Mouse (Mus musculus) neural tube, embryonic 12.5 days (tissue): ENCODE measurements around the gene Sox6. TPM values are rescaled to one million over a fixed set of nuclear protein-coding genes. Genes with fewer than 3 reads are reported as not detected.

Experiments used
- ATAC-seq: fragments of 200-750 bp; cut with Nextera tagmentation; 2 replicates; pipeline ENCODE4 v1.8.0; 2017; ENCODE audit warnings: low read depth, mild to moderate bottlenecking, moderate TSS enrichment, moderate library complexity; ENCODE audit not compliant: low FRiP score
- H3K27ac ChIP-seq: fragments of 300-500 bp; sonication (generic); 2 replicates; pipeline ENCODE4 v1.5.1; 2016
- H3K27me3 ChIP-seq: fragments of 300-500 bp; sonication (generic); replicated peaks from 2 replicates; pipeline ENCODE4 v1.6.1; 2016; ENCODE audit warnings: mild to moderate bottlenecking
- H3K36me3 ChIP-seq: fragments of 300-500 bp; sonication (generic); 2 replicates; pipeline ENCODE4 v1.6.1; 2016; ENCODE audit warnings: mild to moderate bottlenecking
- H3K4me1 ChIP-seq: fragments of 300-500 bp; sonication (generic); 2 replicates; pipeline ENCODE4 v1.6.1; 2016
- H3K4me2 ChIP-seq: fragments of 300-500 bp; sonication (generic); replicated peaks from 2 replicates; pipeline ENCODE4 v1.6.1; 2016; ENCODE audit warnings: mild to moderate bottlenecking
- H3K4me3 ChIP-seq: fragments of 300-500 bp; sonication (generic); 2 replicates; pipeline ENCODE4 v1.5.1; 2016
- H3K9ac ChIP-seq: fragments of 300-500 bp; sonication (generic); 2 replicates; pipeline ENCODE4 v1.6.1; 2016; ENCODE audit warnings: mild to moderate bottlenecking
- H3K9me3 ChIP-seq: fragments of 300-500 bp; sonication (generic); 2 replicates; pipeline ENCODE4 v1.6.1; 2016; ENCODE audit warnings: mild to moderate bottlenecking
- WGBS: fragments of 180-500 bp; shearing (Covaris S2); methylation state at CpG from one replicate; pipeline ENCODE4 v1.1.7; 2016; 5-methylcytosine and 5-hydroxymethylcytosine counted together
- polyA plus RNA-seq: library from polyadenylated mRNA; unstranded; fragments of >200 nt; fragmentation: Nextera tagmentation; extraction: Ambion mirVana; gene quantifications from 2 replicates; pipeline ENCODE4 v1.2.1, GENCODE M21; 2016

Gene Sox6
- polyA plus RNA-seq, 1 experiment from 2014 or later: 74.2 TPM

DNA sequence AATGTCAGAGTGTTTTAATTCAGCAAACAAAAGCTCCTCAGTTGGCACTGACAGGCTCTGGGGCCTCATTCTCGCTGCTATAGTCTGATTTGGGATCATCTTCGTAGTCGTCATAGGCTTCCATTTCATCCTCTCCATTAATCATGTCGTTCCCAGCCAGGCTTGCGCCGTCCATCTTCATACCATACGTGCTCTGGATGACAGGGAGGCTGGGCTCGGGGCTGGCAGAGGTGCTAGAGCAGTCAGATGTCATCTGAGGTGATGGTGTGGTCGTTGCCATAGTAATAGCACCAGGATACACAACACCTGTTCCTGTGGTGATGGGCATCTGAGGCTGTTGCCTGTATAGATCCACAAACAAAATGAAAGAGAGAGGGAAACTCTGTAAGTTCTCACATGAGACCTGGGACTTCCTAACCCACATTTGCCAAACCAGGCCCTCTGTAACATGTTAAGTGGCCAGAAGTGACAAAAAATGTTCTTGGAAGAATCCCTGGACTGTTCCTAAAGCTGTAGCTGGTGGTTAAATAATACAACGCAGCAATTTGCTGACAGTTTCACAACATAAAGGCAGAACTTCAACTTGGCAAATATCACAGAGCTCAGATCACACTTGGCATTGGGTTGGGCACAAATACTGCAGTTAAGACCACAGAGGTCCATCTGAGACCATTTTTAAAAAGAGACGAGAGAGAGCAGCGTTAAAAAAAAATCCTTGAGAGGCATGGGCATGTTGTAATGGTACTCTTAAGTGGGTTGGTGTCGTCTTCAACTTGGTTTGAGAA, 561.5 kb downstream of the Sox6 start:
- WGBS: 60% methylated on average over 13 of the region's 13 CpGs
- no peak overlapping the region for H3K27ac ChIP-seq

DNA sequence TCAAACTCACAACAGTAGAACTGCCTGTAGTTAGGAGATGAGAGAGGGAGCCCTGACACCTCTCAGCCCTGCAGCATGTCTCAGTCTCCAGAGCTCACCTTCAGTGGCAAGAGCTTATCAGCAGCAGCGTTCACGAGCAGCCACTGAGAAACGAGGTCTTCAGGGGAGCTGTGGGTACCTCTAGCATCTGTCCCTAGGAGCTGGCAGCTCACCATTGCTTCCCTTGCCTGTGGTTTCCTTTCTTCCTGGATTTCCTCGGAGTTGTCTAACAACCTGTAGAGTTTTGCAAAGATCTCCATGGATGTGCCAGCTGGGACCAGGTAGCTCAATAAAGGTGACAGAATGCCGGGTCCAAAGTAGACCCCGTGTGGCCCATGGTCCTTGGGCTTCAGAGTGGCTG, 563.4 kb downstream of the Sox6 start:
- 90% methylated on average over 6 of the region's 6 CpGs for WGBS
- no peak overlapping the region for H3K4me2 ChIP-seq
- H3K9me3 ChIP-seq: no peaks in the 10 kb centered on the region
- no peak overlapping the region for H3K4me3 ChIP-seq
- H3K4me1 ChIP-seq: peaks cover 6% of the 10 kb centered on the region; the same call in 1 of the 2 replicates
- no peaks in the 10 kb centered on the region for H3K27me3 ChIP-seq
- H3K27ac ChIP-seq: no peak overlapping the region
- H3K36me3 ChIP-seq: no peaks in the 10 kb centered on the region
- no peak for ATAC-seq
- H3K9ac ChIP-seq: no peak overlapping the region

More for the DNA sequence above, 561.5 kb downstream of the Sox6 start:
- Histone ChIP-seq H3K9me3 (no peaks in the 10 kb centered on the region), H3K36me3 (no peaks in the 10 kb centered on the region), H3K4me3 (no peak overlapping the region), H3K4me2 (no peak overlapping the region), H3K4me1 (peaks cover under 1% of the 10 kb centered on the region; the same call in 1 of the 2 replicates), H3K9ac (no peak overlapping the region), H3K27me3 (no peaks in the 10 kb centered on the region)
- ATAC-seq: no peak

DNA sequence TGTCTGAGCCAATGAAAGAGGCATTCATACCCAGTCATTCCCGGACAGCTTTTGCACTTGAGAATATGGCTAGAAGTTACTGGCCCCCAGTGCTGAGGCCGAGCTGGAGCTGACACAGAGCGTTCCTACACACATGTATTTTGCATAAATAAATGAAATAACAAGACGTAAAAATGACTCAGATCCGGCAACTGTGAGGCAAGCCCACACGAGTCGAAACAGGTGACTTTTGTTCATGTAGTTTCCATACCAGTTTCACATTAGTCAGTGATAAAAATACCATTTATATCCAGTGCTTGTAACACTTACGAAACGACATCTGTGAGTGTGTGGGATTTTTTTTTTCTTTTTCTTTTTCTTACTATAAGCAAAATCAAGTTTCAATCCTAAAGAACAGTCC, 564.5 kb downstream of the Sox6 start:
- no peak overlapping the region for H3K9ac ChIP-seq
- peaks cover 6% of the 10 kb centered on the region; the same call in 1 of the 2 replicates for H3K4me1 ChIP-seq
- H3K4me2 ChIP-seq: no peak overlapping the region
- no peaks in the 10 kb centered on the region for H3K36me3 ChIP-seq
- no peaks in the 10 kb centered on the region for H3K27me3 ChIP-seq
- no peak overlapping the region for H3K27ac ChIP-seq
- 86% methylated on average over 9 of the region's 9 CpGs for WGBS
- no peak overlapping the region for H3K4me3 ChIP-seq
- no peaks in the 10 kb centered on the region for H3K9me3 ChIP-seq
- ATAC-seq: no peak

DNA sequence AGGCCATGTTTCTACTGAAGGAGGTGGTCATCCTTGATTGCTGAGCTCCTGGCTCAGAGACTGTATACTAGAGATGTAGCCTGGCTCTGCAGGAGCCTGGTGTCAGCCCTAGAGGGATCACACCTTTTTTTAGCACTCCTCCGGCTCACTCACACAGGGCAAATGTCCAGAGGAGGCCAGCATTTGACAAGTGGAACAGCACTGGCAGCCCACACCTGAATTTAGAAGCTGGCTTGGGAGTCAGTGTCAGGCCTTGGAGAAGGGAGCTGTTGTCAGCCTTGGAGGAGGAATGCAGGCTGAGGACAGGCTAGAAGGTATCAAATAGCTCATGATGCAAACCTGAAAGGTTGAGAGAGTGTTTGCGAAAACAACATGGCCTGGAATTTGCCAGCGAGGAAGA, 565.7 kb downstream of the Sox6 start:
- ATAC-seq: no peak
- Histone ChIP-seq H3K36me3 (no peaks in the 10 kb centered on the region), H3K4me1 (peaks cover 6% of the 10 kb centered on the region; the same call in 1 of the 2 replicates), H3K4me3 (no peak overlapping the region), H3K9ac (no peak overlapping the region), H3K4me2 (no peak overlapping the region), H3K9me3 (no peaks in the 10 kb centered on the region), H3K27ac (no peak overlapping the region), H3K27me3 (no peaks in the 10 kb centered on the region)
- 88% methylated on average over 3 of the region's 3 CpGs for WGBS

DNA sequence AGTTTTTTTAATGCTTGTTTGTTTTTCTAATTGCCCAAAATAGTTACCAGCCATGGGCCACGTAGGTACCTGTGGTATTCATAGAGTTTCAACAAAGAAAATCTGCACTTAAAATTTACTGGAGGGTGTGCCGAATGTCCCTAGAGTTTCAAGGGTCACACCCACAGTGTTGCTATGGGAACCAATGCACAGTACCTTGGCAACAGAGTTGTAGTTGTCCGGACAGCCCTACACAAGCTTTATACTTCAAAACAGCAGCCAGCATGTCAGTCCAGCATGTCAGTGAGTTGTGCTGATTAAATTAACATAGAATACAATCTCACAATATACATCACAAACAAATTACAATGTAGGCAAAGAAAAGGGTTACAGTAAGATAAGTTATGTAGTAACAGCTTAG, 567.1 kb downstream of the Sox6 start:
- Histone ChIP-seq H3K27me3 (no peaks in the 10 kb centered on the region), H3K36me3 (no peaks in the 10 kb centered on the region), H3K27ac (no peak overlapping the region), H3K9ac (no peak overlapping the region), H3K9me3 (no peaks in the 10 kb centered on the region), H3K4me2 (no peak overlapping the region), H3K4me1 (peaks cover 6% of the 10 kb centered on the region; the same call in 1 of the 2 replicates), H3K4me3 (no peak overlapping the region)
- 36% methylated on average over 3 of the region's 3 CpGs for WGBS
- ATAC-seq: no peak

DNA sequence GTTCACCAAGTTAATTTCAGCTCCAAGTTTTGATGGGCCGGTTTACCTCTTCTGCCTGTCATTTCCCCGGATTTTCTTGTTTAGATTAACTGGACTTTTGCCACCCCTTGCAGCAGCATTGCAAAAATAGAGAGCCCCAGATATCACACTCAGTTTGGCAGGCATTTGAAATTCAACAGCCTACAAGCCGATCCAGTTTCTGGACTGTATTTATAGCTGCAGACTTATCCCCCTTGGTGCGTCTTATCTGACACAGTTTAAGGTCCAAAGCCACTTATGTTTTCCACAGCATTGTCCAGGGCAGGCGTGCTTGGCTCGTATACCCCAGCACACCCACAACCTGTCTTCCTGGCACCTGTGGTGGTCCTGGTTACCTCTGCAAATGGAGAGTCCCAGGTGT, 571.8 kb downstream of the Sox6 start:
- H3K9me3 ChIP-seq: peaks cover 6% of the 10 kb centered on the region; the same call in 1 of the 2 replicates
- no peaks in the 10 kb centered on the region for H3K36me3 ChIP-seq
- no peak for ATAC-seq
- H3K4me3 ChIP-seq: no peak overlapping the region
- no peak overlapping the region for H3K27ac ChIP-seq
- peaks cover 3% of the 10 kb centered on the region; the same call in 1 of the 2 replicates for H3K4me1 ChIP-seq
- H3K4me2 ChIP-seq: no peak overlapping the region
- no peak overlapping the region for H3K9ac ChIP-seq
- H3K27me3 ChIP-seq: no peaks in the 10 kb centered on the region
- 89% methylated on average over 6 of the region's 6 CpGs for WGBS

DNA sequence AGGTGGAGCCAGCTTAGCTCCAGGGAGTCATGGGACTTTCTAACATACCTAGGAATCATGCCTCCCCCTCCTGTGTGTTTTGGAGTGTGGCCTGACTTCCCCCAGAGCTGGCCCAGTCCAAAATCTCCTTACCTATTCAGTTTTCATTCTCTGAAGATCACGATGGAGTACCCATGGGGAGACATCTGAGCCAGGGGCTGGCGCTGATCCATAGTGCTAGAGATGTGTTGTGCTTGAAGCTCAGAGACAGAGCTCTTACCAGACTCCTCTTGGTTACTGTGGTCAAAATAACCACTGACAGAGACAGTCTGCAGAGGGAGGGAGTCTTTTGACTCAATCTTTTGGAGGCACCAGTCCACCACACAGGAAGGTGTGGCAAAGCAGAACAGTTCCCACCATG, 575.2 kb downstream of the Sox6 start:
- no peak overlapping the region for H3K4me2 ChIP-seq
- no peaks in the 10 kb centered on the region for H3K4me1 ChIP-seq
- H3K36me3 ChIP-seq: no peaks in the 10 kb centered on the region
- no peak overlapping the region for H3K27ac ChIP-seq
- H3K9me3 ChIP-seq: peaks cover 6% of the 10 kb centered on the region; the same call in 1 of the 2 replicates
- WGBS: 87% methylated on average over 2 of the region's 2 CpGs
- no peak for ATAC-seq
- no peaks in the 10 kb centered on the region for H3K27me3 ChIP-seq
- H3K4me3 ChIP-seq: no peak overlapping the region
- H3K9ac ChIP-seq: no peak overlapping the region

DNA sequence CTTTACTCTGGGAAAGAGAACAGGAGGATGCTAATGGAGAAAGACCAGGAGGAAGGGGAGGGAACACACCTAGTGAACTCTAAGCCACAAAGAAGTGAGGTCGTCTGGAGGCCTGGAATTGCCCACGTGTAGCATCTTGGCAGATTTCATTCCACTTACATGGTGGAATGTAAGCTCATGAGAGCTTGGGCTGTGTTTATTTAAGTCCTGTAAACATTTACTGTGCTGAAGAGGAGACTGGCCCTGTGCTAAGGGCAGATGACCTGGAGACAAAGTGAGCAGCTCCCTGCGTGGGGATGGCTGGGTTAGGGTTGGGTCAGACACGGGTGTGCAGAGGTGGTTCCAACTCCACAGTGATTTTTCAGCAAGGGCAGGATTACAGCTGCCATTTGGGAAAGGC, 576.3 kb downstream of the Sox6 start:
- Histone ChIP-seq H3K4me2 (no peak overlapping the region), H3K4me1 (no peaks in the 10 kb centered on the region), H3K4me3 (no peak overlapping the region), H3K27me3 (no peaks in the 10 kb centered on the region), H3K36me3 (no peaks in the 10 kb centered on the region), H3K9ac (no peak overlapping the region), H3K27ac (no peak overlapping the region), H3K9me3 (peaks cover 6% of the 10 kb centered on the region; the same call in 1 of the 2 replicates)
- 59% methylated on average over 4 of the region's 4 CpGs for WGBS
- no peak for ATAC-seq

DNA sequence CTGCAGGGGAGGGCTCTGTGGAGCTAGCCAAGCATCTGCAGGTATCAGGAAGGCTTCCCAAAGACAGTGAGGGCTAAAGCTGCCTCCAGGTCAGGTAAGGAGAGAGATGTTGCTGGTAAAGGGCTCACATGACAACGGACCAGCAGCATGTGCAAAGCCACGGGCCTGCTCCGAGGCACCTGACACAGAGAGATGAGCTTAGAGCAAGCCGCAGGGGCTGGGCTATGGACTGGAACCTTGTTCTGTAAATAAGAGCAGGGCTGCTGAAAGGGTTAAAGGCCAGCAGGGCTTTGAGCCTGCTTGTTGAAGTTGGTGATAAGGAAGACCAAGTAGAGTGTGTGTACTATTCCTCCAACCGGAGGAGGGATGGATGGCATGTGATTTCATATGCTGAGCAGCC, 583.6 kb downstream of the Sox6 start:
- Histone ChIP-seq H3K9ac (no peak overlapping the region), H3K9me3 (no peaks in the 10 kb centered on the region), H3K4me3 (no peak overlapping the region), H3K36me3 (no peaks in the 10 kb centered on the region), H3K27me3 (no peaks in the 10 kb centered on the region), H3K27ac (no peak overlapping the region), H3K4me2 (no peak overlapping the region), H3K4me1 (peaks cover 14% of the 10 kb centered on the region)
- no peak for ATAC-seq
- WGBS: 92% methylated on average over 5 of the region's 5 CpGs

DNA sequence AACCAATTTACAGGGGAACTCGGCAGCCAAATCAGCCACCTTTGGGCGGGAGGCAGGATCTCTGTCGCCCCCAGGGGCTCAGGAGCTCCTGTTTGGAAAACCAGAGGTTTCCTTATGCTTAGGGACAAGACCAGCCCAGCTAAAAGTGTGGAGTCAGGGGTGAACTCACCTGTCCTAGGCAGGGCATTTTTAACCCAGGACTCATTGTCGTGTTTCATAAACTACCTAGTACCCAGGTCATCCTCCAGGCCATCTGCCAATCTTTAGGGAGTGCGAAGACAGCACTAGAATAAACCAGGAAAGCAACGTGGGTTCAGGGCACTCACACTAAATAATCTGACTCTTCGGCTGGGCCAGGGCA, 584.9 kb downstream of the Sox6 start:
- H3K9me3 ChIP-seq: no peaks in the 10 kb centered on the region
- peak overlapping the region; percentile 47 for H3K4me2 ChIP-seq
- H3K4me1 ChIP-seq: peaks cover 14% of the 10 kb centered on the region
- H3K9ac ChIP-seq: no peak overlapping the region
- H3K27me3 ChIP-seq: no peaks in the 10 kb centered on the region
- H3K4me3 ChIP-seq: no peak overlapping the region
- H3K36me3 ChIP-seq: no peaks in the 10 kb centered on the region
- ATAC-seq: no peak
- H3K27ac ChIP-seq: no peak overlapping the region
- WGBS: 55% methylated on average over 7 of the region's 7 CpGs

DNA sequence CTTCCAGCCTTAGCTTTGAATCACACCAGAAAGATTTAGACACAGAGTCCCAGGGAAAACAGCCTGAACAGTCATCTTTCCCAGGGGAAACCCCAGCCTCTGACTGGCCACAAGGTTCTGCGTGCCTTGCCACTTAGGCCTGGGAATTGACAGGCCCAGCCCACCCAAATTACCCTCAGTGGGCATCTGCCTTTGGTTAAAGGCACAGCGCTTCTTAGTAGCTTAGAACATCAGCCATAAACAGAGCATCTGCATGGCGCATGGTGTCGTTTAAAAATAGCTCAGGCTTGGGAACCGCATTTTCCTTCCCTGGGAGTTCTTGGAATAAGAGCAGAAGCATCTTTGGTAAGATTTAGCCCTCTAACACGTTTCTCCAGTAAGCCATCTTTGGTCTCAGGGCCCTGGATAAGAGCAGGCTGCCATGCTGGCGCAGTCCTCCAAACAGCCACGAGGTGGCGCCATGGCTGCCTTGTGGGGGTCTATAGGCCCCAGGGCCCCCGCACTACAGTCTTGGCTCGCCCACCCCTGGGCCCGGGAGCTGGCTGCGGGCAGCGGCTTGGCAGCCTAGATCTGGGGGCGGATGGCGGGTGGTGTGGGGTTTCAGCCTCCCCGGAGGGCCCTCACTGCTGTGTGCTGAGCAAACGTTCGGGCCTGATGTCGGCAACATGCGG, 585.4 kb downstream of the Sox6 start:
- no peak overlapping the region for H3K27ac ChIP-seq
- H3K36me3 ChIP-seq: no peaks in the 10 kb centered on the region
- H3K9me3 ChIP-seq: no peaks in the 10 kb centered on the region
- H3K4me1 ChIP-seq: peaks cover 14% of the 10 kb centered on the region
- H3K9ac ChIP-seq: no peak overlapping the region
- WGBS: 27% methylated on average over 21 of the region's 21 CpGs
- H3K4me2 ChIP-seq: peak overlapping the region; percentile 47
- H3K4me3 ChIP-seq: no peak overlapping the region
- H3K27me3 ChIP-seq: no peaks in the 10 kb centered on the region
- ATAC-seq: peak; percentile 45

DNA sequence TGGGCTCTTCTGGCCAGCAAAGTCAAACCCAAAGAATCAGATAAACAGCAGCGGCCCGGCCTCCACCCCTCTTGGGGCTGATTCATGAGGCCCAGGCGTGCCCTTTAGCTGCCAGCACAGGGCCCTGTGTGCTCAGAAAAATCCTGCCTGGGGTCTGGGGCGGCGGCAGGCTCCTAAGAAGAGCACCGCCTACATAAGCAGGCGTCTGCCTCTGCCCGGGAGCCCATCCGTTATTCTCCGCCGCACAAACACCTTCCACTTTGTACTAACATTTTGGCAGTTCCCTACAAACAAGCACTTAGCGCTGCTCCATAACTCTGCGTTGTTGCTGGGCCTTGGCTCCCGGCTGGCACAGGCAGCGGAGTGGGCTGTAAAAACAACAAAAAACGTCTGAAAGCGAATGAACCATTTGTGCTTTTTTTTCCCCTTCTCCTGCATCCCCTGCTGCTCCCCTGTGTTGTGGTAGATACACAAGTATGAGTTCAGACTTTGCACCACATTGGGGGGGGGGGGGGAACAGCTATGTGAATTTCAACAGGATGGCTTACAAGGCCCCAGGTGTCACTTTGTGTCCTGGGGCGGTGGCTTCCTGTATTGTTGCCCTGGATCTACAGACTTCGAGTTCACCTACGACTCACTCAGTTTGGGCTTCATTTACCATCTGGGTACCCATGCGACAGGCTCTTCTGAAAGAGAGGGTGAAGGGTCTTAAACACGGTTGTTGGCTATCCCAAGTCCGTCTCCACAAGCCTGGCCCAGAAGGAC, 588.0 kb downstream of the Sox6 start:
- no peak overlapping the region for H3K9ac ChIP-seq
- H3K4me1 ChIP-seq: peaks cover 14% of the 10 kb centered on the region
- no peak overlapping the region for H3K27ac ChIP-seq
- peak overlapping the region; percentile 22; the same call in 1 of the 2 replicates for H3K4me2 ChIP-seq
- WGBS: 32% methylated on average over 23 of the region's 23 CpGs
- ATAC-seq: no peak
- H3K36me3 ChIP-seq: no peaks in the 10 kb centered on the region
- no peak overlapping the region for H3K4me3 ChIP-seq
- 0 out of 2 replicates have a peak, but pooled peaks cover 3% of the 10 kb centered on the region for H3K27me3 ChIP-seq
- H3K9me3 ChIP-seq: no peaks in the 10 kb centered on the region
